Mouse (Mus musculus) intestine, postnatal 0 days (tissue): ENCODE measurements around the gene Kctd8. TPM values are rescaled to one million over a fixed set of nuclear protein-coding genes. Genes with fewer than 3 reads are reported as not detected.
"Not testable (repeated sequence)": the region's sequence is repeated elsewhere in the genome, so short reads cannot be mapped to it uniquely, and the experiment has no call there.

ENCODE experiments used
- ATAC-seq: fragments of 200-750 bp; cut with Nextera tagmentation; 2 replicates; pipeline ENCODE4 v1.8.0; 2017; ENCODE audit warnings: mild to moderate bottlenecking, moderate TSS enrichment, moderate library complexity
- H3K27ac ChIP-seq: fragments of 300-500 bp; sonication (generic); 2 replicates; pipeline ENCODE4 v1.5.1; 2014; ENCODE audit warnings: mild to moderate bottlenecking, low read depth, low read length, moderate library complexity
- H3K27me3 ChIP-seq: fragments of 300-500 bp; sonication (generic); replicated peaks from 2 replicates; pipeline ENCODE4 v1.6.1; 2014; ENCODE audit warnings: low read length, mixed read lengths; ENCODE audit not compliant: control insufficient read depth, insufficient read depth
- H3K36me3 ChIP-seq: fragments of 300-500 bp; sonication (generic); 2 replicates; pipeline ENCODE4 v1.6.1; 2014; ENCODE audit warnings: mild to moderate bottlenecking, moderate library complexity; ENCODE audit not compliant: control insufficient read depth, insufficient read depth
- H3K4me1 ChIP-seq: fragments of 300-500 bp; sonication (generic); replicated peaks from 2 replicates; pipeline ENCODE4 v1.6.1; 2014; ENCODE audit warnings: antibody characterized with exemption, low read length, mixed read lengths; ENCODE audit not compliant: control insufficient read depth, insufficient read depth
- H3K4me2 ChIP-seq: fragments of 300-500 bp; sonication (generic); replicated peaks from 2 replicates; pipeline ENCODE4 v1.6.1; 2014; ENCODE audit warnings: low read depth, mild to moderate bottlenecking, moderate library complexity
- H3K4me3 ChIP-seq: fragments of 300-500 bp; sonication (generic); 2 replicates; pipeline ENCODE4 v1.5.1; 2014; ENCODE audit warnings: low read depth, low read length
- H3K9ac ChIP-seq: fragments of 300-500 bp; sonication (generic); 2 replicates; pipeline ENCODE4 v1.6.1; 2014; ENCODE audit warnings: mild to moderate bottlenecking, low read depth, low read length
- H3K9me3 ChIP-seq: fragments of 300-500 bp; sonication (generic); 2 replicates; pipeline ENCODE4 v1.6.1; 2016; ENCODE audit warnings: mixed run types; ENCODE audit not compliant: control insufficient read depth
- CTCF ChIP-seq: sonication (generic); IDR thresholded peaks from 2 replicates; pipeline ENCODE4 v1.5.1; 2016; ENCODE audit warnings: low read depth, mild to moderate bottlenecking, control low read depth, antibody characterized with exemption, moderate library complexity
- WGBS: fragments of 180-500 bp; shearing (Covaris S2); extraction: QIAGEN DNeasy Blood & Tissue Kit; methylation state at CpG from one replicate; pipeline ENCODE4 v1.1.7; 2014; 5-methylcytosine and 5-hydroxymethylcytosine counted together
- polyA plus RNA-seq: library from polyadenylated mRNA; unstranded; fragments of >200 nt; fragmentation: Nextera tagmentation; extraction: Ambion mirVana; gene quantifications from 2 replicates; pipeline ENCODE4 v1.2.1, GENCODE M21; 2015

The Kctd8 gene
- polyA plus RNA-seq, 1 experiment from 2014 or later = 0.22 TPM

DNA sequence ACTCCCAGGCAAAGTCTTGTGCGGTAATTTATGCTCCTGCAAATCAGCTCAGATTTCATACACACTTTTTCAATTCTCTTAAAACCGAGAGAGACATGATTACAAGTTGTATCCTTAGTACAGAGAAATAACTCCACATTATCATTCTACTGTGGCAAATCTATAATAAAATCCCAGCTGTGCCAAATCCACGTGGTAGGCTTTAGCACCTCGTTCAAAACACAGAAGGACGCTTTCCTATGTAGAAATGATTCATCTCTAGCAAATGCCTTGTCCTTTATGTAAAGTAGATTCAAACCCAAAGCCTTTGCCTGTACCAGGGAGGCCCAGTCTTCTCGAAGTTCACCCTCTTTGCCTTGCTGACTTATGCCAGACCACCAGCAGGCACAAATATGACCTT, 57.1 kb downstream of the Kctd8 start:
- Histone ChIP-seq H3K36me3 (no peaks in the 10 kb centered on the region), H3K4me1 (no peaks in the 10 kb centered on the region), H3K27me3 (no peaks in the 10 kb centered on the region), H3K9me3 (no peaks in the 10 kb centered on the region), H3K4me3 (no peak overlapping the region), H3K4me2 (no peak overlapping the region), H3K9ac (no peak overlapping the region), H3K27ac (no peak overlapping the region)
- no peak for ATAC-seq
- TF ChIP-seq CTCF = no peak
- WGBS = 74% methylated on average over 6 of the region's 6 CpGs

DNA sequence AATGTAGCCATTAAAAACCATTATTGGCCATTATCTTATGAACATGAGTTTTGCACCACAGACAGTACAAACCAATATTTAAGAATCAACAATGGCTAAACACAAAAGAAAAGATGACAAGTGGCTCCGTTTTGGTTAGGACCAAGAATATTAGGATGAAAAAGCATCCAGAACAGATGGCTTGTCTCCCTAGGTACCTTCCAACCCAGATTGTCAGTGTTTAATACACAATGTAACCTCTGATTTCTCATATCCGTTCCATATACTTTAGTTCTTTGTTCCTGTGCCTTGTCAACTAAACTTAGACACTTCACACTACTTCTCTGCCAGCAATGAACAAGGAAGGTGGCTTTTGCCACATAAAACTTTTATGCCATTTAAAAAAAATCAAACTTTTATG, 89.1 kb downstream of the Kctd8 start:
- no peak for TF ChIP-seq CTCF
- Histone ChIP-seq H3K4me2 (no peak overlapping the region), H3K27ac (no peak overlapping the region), H3K4me1 (no peaks in the 10 kb centered on the region), H3K9ac (no peak overlapping the region), H3K9me3 (no peaks in the 10 kb centered on the region), H3K27me3 (no peaks in the 10 kb centered on the region), H3K36me3 (no peaks in the 10 kb centered on the region), H3K4me3 (no peak overlapping the region)
- no peak for ATAC-seq
- WGBS = 75% methylated on average over 2 of the region's 2 CpGs

DNA sequence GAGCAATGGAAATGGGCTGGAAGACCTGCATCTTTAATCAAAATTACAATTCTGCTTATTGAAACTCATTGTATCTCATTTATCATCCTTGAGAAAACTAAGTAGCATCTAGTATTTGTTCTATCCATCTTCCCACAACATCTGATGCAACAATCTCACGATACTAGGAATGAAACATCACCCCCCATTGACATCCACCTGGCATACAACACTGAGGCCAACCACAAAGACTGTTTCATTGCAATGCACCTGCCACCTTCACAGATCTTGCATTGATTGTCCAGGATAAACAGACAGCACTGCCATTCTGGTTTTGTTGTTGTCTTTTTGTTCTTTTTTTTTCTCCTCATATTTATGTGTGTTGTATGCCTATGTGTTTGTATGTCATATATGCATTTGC, 99.5 kb downstream of the Kctd8 start:
- no peak overlapping the region for H3K27ac ChIP-seq
- no peak for ATAC-seq
- H3K27me3 ChIP-seq = no peaks in the 10 kb centered on the region
- no peak overlapping the region for H3K4me2 ChIP-seq
- WGBS = 66% methylated on average over 1 of the region's 1 CpGs
- no peak overlapping the region for H3K4me3 ChIP-seq
- no peak overlapping the region for H3K9ac ChIP-seq
- no peaks in the 10 kb centered on the region for H3K4me1 ChIP-seq
- no peaks in the 10 kb centered on the region for H3K9me3 ChIP-seq
- H3K36me3 ChIP-seq = no peaks in the 10 kb centered on the region
- no peak for TF ChIP-seq CTCF

DNA sequence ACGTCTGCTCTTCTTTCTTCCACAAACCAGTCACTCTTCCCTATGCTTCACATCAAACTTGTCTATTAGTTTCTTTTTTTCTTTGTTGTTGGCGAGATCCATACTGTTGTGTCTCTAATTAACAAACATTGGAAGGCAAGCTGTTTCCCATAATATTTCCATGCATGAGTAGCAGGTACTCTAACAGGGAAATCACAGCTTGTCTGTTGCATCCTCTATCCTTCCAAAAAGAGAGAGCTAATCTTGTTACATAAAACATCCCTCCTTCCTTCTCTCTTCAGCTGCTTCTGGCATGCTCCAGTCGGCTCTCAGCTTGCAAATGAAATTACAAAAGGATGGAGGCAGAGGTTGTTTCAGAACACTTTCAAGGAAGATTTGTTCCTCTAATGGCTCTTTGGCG, 107.9 kb downstream of the Kctd8 start:
- H3K36me3 ChIP-seq = no peaks in the 10 kb centered on the region

DNA sequence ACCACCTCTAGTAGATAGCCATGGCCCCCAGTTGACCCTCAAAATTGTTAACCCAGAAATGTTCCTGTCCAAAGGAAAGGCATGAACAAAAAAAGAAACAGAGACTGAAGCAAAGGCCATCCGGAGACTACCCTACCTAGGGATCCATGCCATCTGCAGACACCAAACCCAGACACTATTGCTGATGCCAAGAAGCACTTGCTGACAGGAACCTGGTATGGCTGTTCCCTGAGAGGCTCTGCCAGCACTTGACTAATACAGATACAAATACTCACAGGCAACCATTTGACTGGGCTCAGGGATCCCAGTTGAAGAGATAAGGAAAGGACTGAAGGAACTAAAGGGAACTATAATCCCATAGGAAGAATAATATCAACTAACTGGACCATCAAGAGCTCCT, 109.8 kb downstream of the Kctd8 start:
- H3K27me3 ChIP-seq, H3K9me3 ChIP-seq, H3K27ac ChIP-seq, H3K4me3 ChIP-seq, H3K9ac ChIP-seq, H3K4me1 ChIP-seq, H3K4me2 ChIP-seq, H3K36me3 ChIP-seq, ATAC-seq: not testable (repeated sequence)
- WGBS = 96% methylated on average over 1 of the region's 1 CpGs

More for the DNA sequence above, 107.9 kb downstream of the Kctd8 start:
- Histone ChIP-seq H3K4me3 (no peak overlapping the region), H3K27ac (no peak overlapping the region), H3K4me2 (no peak overlapping the region), H3K9ac (no peak overlapping the region), H3K9me3 (no peaks in the 10 kb centered on the region), H3K27me3 (no peaks in the 10 kb centered on the region), H3K4me1 (no peaks in the 10 kb centered on the region)
- TF ChIP-seq CTCF = no peak
- ATAC-seq = no peak
- WGBS = 70% methylated on average over 4 of the region's 4 CpGs

DNA sequence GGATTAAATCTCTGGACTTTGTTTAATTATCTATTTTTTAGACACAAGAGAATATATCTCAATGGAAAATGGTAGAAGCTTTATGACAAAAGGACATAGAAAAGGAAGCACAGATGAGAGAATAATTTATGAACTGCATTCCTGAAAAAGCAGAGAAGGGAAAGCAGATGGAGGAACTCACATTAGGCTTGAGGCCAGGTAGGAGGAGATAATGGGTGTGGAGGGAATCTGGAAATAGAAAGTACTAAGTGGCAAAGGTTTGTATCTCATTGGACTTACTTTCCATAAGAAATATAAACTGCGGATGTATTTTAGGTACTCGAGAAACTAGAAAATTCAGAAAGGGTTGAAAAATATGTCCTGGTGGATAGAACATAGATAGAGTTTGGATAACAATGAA, 114.3 kb downstream of the Kctd8 start:
- Histone ChIP-seq H3K9ac (no peak overlapping the region), H3K27me3 (no peaks in the 10 kb centered on the region), H3K4me1 (no peaks in the 10 kb centered on the region), H3K27ac (no peak overlapping the region), H3K4me2 (no peak overlapping the region), H3K9me3 (no peaks in the 10 kb centered on the region), H3K36me3 (no peaks in the 10 kb centered on the region), H3K4me3 (no peak overlapping the region)
- TF ChIP-seq CTCF = no peak
- ATAC-seq = no peak
- 91% methylated on average over 2 of the region's 2 CpGs for WGBS

DNA sequence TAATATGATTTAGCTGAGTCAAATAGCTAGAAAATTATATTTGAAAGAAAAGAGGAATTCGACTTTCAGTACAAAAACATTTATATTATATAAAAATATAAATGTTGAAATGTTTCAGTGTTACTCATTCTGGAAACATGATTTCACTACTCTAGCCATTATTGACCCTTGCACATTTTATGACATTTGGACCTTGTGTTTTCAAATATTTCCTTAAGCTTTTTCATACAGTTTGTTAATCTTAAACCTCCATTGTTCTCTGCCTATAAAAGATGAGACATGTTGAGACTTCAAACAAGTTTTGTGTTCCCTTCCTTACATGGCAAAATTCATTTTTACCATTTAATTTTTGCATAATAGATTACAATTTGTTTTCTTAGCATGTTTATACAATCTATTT, 118.9 kb downstream of the Kctd8 start:
- H3K4me1 ChIP-seq = no peaks in the 10 kb centered on the region
- H3K4me3 ChIP-seq = no peak overlapping the region
- 75% methylated on average over 1 of the region's 1 CpGs for WGBS
- no peaks in the 10 kb centered on the region for H3K36me3 ChIP-seq
- no peak overlapping the region for H3K4me2 ChIP-seq
- ATAC-seq = no peak
- H3K9me3 ChIP-seq = no peaks in the 10 kb centered on the region
- TF ChIP-seq CTCF = no peak
- no peak overlapping the region for H3K27ac ChIP-seq
- H3K9ac ChIP-seq = no peak overlapping the region
- no peaks in the 10 kb centered on the region for H3K27me3 ChIP-seq
